Mouse (Mus musculus) kidney, postnatal 25 days (tissue): ENCODE measurements around the gene Agpat3.

ENCODE experiments used
- DNase-seq, 2 experiments: peaks; one replicate each; pipeline ENCODE4 v3.0.0; 2021; ENCODE audit warnings: mixed read lengths in 2 of 2

The Agpat3 gene

GRCm38 (mm10) chr10:78247206-78247605, 105.1 kb downstream of the Agpat3 start:
- no peak for DNase-seq

- DNase-seq: no peak
These were observed 105.6 kb downstream of the Agpat3 start for GRCm38 (mm10) chr10:78246725-78247124.

GRCm38 (mm10) chr10:78245225-78245547, 107.1 kb downstream of the Agpat3 start:
- DNase-seq: no peak

- peak; percentile 86 to 94 for DNase-seq
These were observed 107.7 kb downstream of the Agpat3 start, which contains the start of gene Trappc10 for GRCm38 (mm10) chr10:78244438-78245224. Gene Trappc10 (minus strand): TSS chr10:78244641.

- peak; percentile 50 to 77 for DNase-seq
These were observed 108.2 kb downstream of the Agpat3 start for GRCm38 (mm10) chr10:78244058-78244437.

DNA sequence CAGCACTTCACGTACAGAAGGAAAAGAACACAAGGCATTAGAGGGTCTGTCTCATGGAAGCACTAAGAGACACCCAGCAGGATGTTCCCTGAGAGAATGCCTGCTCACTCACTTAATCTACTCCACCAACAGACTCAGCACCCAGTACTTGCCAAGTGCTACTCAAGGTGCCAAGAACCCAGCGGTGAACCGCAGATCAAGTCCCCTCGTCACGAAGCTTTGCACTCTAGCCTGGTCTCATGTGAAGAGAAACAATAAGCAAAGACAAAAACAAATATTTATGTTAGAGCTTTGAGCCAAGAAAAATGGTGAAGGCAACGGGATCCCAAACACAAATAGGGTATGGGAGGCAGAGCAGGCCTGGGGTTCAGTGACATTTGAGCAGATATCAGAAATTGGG, 113.4 kb downstream of the Agpat3 start:
- DNase-seq: no peak

GRCm38 (mm10) chr10:78238297-78238696, 114.0 kb downstream of the Agpat3 start:
- DNase-seq: no peak

GRCm38 (mm10) chr10:78237809-78238208, 114.5 kb downstream of the Agpat3 start:
- DNase-seq: no peak

GRCm38 (mm10) chr10:78236885-78237629, 115.2 kb downstream of the Agpat3 start:
- no peak for DNase-seq

GRCm38 (mm10) chr10:78233756-78234155, 118.5 kb downstream of the Agpat3 start:
- DNase-seq: peak; percentile 72 to 84

DNA sequence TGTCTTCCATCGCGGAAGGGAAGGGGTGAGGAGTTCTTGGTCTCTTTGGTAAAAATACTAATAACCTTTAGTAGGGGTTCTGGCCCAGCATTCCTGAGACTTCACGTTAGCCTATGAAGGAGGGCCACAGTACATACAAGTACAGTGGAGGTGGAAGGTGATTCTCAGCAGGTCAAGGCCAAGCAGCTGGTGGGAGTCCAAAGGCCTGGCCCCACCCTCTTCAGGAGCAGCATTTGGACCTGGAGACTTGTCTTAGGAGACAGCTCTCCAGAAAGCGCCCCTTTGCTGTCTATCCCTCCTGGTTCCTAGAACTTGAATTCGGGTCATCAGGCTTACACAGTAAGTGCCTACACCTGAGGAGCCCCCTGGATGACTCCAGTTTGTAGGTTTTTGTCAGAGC, 119.1 kb downstream of the Agpat3 start:
- DNase-seq: peak in 1 of 2 experiments; percentile 70

- no peak for DNase-seq
These were observed 119.8 kb downstream of the Agpat3 start for GRCm38 (mm10) chr10:78232301-78232980.

DNA sequence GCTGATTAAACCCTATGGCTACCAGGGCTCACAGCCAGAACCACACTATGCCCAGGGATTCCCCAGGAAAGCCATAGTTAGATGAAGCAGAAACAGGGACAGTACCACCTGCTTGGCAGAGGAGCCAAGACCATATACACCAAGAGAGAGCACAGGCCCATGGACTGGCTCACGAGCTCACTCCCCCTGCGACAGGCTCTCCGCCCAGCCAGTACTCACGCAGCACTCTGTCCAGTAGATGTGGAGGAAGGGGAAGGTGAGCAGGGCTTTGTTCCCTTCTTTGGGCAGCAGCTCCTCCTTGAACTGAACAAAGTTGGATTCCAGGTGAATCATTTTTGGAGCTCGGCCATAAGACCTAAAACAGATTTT, 123.7 kb downstream of the Agpat3 start:
- DNase-seq: no peak

DNA sequence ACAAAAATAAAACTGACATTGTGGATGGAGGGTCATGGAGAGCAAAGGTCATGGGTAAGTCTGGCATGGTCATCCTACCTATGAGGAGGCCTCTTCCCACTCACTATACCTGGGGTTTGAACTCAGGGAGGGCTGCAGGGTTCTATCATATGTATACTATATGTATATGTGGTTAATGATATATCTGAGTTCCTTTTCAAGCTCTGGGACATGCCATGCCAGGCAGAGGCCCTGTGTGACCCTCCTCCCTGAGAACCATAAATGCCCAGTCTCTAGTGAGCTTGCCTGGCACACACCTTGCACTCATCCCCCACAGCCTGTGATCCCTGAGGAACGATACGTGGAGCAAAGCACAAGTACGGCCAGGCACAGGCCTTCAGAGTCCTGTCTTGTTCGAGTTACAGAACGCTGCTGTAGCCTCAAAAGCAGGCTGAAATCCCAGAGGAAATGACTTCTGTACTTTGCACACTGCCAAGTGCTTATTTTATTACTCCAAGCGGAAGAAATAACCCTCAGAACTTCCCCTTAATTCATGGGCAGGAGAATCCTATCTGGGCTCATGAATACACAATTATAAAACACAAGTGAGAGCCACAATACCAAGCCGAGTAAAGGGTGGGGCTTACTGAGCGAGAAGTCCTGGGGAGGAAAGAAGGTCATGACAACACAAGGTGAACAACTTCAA, 124.3 kb downstream of the Agpat3 start:
- DNase-seq: peak in 1 of 2 experiments; percentile 46

GRCm38 (mm10) chr10:78224136-78224535, 128.2 kb downstream of the Agpat3 start:
- no peak for DNase-seq

DNA sequence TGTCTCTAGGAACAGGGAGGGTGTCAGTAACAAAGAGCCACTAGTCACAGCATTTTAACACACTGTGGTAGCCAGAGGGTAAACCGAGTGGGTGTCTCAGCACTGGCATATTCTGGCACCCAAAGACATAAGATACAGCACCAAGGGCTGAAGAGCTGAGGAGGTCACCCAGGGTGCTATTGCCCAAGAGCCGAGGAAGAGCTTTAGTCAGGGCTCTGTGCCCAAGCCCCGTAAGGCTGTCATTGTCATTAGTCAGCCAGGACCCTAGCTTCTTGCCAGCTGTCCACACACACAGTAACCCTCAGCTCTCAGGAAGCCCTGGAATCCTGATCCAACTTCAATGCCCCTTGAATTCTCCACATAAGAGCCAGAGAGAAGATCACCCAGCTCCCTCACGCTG, 129.4 kb downstream of the Agpat3 start:
- DNase-seq: no peak

DNA sequence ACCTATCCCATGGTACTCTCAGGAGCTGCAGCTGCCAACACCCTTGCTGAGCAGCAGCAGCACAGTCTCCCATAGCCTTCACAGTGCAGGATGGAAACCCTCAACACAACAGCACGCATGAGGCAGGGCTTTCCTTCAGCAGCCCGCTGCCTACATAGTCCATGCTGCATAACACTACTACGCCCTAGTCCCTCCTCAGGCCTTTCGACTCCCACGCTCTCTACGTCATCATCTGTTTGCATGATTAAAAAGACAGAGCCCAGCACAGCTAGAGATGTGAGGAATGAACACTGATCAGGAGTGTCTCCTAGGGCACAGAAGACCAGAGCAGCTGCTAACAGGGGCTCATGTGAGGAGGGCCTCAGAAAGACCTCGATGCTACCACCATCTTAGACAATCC, 131.0 kb downstream of the Agpat3 start:
- DNase-seq: no peak

GRCm38 (mm10) chr10:78219528-78219927, 132.8 kb downstream of the Agpat3 start:
- no peak for DNase-seq
